Mouse (Mus musculus) thymus, adult 2 months (tissue): Measurements from ENCODE around the gene Wee1.

Experiments
- CTCF ChIP-seq: fragments of 200-500 bp; IDR thresholded peaks from 2 replicates; pipeline ENCODE4 v1.5.1; 2012; ENCODE audit warnings: mild to moderate bottlenecking, control low read depth, low read length, moderate library complexity, borderline replicate concordance; ENCODE audit not compliant: control insufficient read depth, poor library complexity, insufficient read depth; ENCODE audit errors: extremely low read depth
- POLR2A ChIP-seq: fragments of 200-500 bp; IDR thresholded peaks from 2 replicates; pipeline ENCODE4 v1.6.1; 2012; ENCODE audit warnings: mild to moderate bottlenecking, low read length, control low read depth, moderate library complexity; ENCODE audit not compliant: control insufficient read depth, poor library complexity, insufficient read depth; ENCODE audit errors: extremely low read depth

DNA sequence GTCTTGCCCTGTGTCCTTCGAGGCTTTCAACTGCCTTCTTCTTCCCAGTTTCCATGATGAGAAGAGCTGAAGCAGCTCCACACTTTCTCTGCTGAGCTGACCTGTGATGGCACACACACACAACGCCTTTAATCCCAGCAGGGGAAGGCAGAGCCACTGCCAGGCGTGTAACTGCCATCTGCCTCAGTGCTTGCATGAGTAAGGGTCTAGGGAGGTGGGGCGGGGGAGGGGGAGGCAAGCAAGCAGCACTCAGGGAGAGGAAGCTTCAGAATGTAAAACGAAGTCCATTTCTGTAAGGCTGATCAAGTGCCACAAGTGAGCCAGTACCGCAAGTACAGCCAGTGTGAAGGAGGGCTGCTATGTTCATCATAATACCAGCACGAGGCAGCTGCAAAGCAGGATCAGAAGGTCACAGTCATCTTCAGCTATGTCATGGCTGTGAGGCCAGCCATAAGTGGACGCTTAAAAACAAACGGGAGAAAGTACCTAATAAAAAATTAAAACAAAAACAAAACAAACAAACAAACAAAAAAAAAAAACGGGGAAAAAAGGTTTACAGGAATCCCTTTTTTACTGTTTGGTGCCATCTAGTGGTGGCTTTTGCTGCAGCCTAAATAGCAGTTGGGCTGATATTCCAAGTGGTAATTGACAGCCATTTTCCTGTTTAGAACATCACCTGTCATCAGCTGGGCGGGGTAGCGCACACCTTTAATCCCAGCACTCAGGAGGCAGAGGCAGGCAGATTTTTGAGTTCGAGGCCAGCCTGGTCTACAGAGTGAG is 38.3 kb upstream of the Wee1 start:
- TF ChIP-seq POLR2A = no peak
- no peak for TF ChIP-seq CTCF
